Mouse (Mus musculus) heart, adult 2 months (tissue): Measurements from ENCODE around the gene Vrk2. TPM values are rescaled to one million over a fixed set of nuclear protein-coding genes. Genes with fewer than 3 reads are reported as not detected.

Source experiments
- DNase-seq, 2 experiments: peaks; one replicate each; pipeline ENCODE4 v3.0.0; 2021
- H3K27ac ChIP-seq: fragments of 200-600 bp; 2 replicates; pipeline ENCODE4 v1.8.1; 2022
- H3K27me3 ChIP-seq: fragments of 200-500 bp; 2 replicates; pipeline ENCODE4 v1.6.1; 2012; ENCODE audit warnings: mild to moderate bottlenecking, low read length, inconsistent platforms, mixed read lengths; ENCODE audit not compliant: control insufficient read depth, insufficient read depth
- H3K36me3 ChIP-seq: fragments of 200-500 bp; 2 replicates; pipeline ENCODE4 v1.6.1; 2012; ENCODE audit warnings: low read length, inconsistent platforms; ENCODE audit not compliant: control insufficient read depth, insufficient read depth
- H3K4me1 ChIP-seq: fragments of 200-500 bp; 2 replicates; pipeline ENCODE4 v1.6.1; 2011; ENCODE audit warnings: low read length; ENCODE audit not compliant: control insufficient read depth, insufficient read depth
- H3K4me3 ChIP-seq: fragments of 200-600 bp; 2 replicates; pipeline ENCODE4 v1.8.1; 2022
- H3K79me2 ChIP-seq: fragments of 200-500 bp; replicated peaks from 2 replicates; pipeline ENCODE4 v1.6.1; 2012; ENCODE audit warnings: mild to moderate bottlenecking, inconsistent platforms, low read length, moderate library complexity, mixed read lengths; ENCODE audit not compliant: control insufficient read depth, insufficient read depth
- H3K9ac ChIP-seq: fragments of 200-500 bp; 2 replicates; pipeline ENCODE4 v1.6.1; 2012; ENCODE audit warnings: low read depth, mild to moderate bottlenecking, control low read depth, inconsistent platforms, low read length, mixed read lengths
- CTCF ChIP-seq: fragments of 200-600 bp; IDR thresholded peaks from 2 replicates; pipeline ENCODE4 v1.8.1; 2022; ENCODE audit warnings: antibody characterized with exemption, mild to moderate bottlenecking, moderate library complexity
- EP300 ChIP-seq: fragments of 200-500 bp; IDR thresholded peaks from 2 replicates; pipeline ENCODE4 v1.6.1; 2011; ENCODE audit warnings: low read depth, low read length, control low read depth; ENCODE audit not compliant: insufficient read depth
- POLR2A ChIP-seq: fragments of 200-500 bp; IDR thresholded peaks from 2 replicates; pipeline ENCODE4 v1.6.1; 2011; ENCODE audit warnings: mild to moderate bottlenecking, low read depth, low read length, control low read depth; ENCODE audit not compliant: insufficient read depth
- WGBS: fragments of 180-500 bp; shearing (Covaris S2); methylation state at CpG from one replicate; pipeline ENCODE4 v1.1.7; 2018; 5-methylcytosine and 5-hydroxymethylcytosine counted together
- intact Hi-C: fragments of 180-260 bp; cut with DNase I; formaldehyde crosslinking; loops from one replicate; pipeline ENCODE4 v1.15.1; 2025
- polyA plus RNA-seq: library from polyadenylated mRNA; depleted of rRNA; stranded (reverse); fragments of >200 nt; gene quantifications from 2 replicates; pipeline ENCODE4 v1.2.3, GENCODE M21; 2012
- total RNA-seq, 2 experiments: library from RNA; stranded (reverse); gene quantifications; 2 replicates each; pipeline ENCODE4 v1.2.3; 2021

Gene Vrk2
- total and polyA plus RNA-seq, 3 experiments: 1.6 to 6.0 (median 4.5) TPM

GRCm38 (mm10) chr11:26489761-26490466 lies 103.9 kb downstream of the Vrk2 start:
- DNase-seq: peak; percentile 45 to 67
- H3K9ac ChIP-seq: no peak overlapping the region
- no peaks in the 10 kb centered on the region for H3K79me2 ChIP-seq
- H3K4me3 ChIP-seq: no peak overlapping the region
- no peaks in the 10 kb centered on the region; the same call in 1 of the 2 replicates for H3K4me1 ChIP-seq
- TF ChIP-seq EP300 (no peak), POLR2A (no peak), CTCF (peak; percentile 57)
- H3K36me3 ChIP-seq: no peaks in the 10 kb centered on the region
- no peaks in the 10 kb centered on the region for H3K27me3 ChIP-seq
- peak overlapping the region; percentile 3; the same call in 1 of the 2 replicates for H3K27ac ChIP-seq
- intact Hi-C loops: loop anchor here (10.0 kb wide), 1 partner anchor 285 kb away; no protein-coding TSS in a partner anchor
- WGBS: 66% methylated on average over 12 of the region's 12 CpGs

GRCm38 (mm10) chr11:26481691-26482242 lies 112.0 kb downstream of the Vrk2 start:
- WGBS: 93% methylated on average over 3 of the region's 3 CpGs

GRCm38 (mm10) chr11:26477037-26477739 lies 116.6 kb downstream of the Vrk2 start:
- Histone ChIP-seq H3K27me3 (no peaks in the 10 kb centered on the region), H3K4me1 (no peaks in the 10 kb centered on the region)

More at GRCm38 (mm10) chr11:26481691-26482242, 112.0 kb downstream of the Vrk2 start:
- TF ChIP-seq POLR2A (no peak), CTCF (no peak), EP300 (no peak)
- Histone ChIP-seq H3K36me3 (no peaks in the 10 kb centered on the region), H3K27ac (no peak overlapping the region), H3K4me3 (no peak overlapping the region), H3K9ac (no peak overlapping the region), H3K4me1 (no peaks in the 10 kb centered on the region), H3K79me2 (no peaks in the 10 kb centered on the region), H3K27me3 (no peaks in the 10 kb centered on the region)
- DNase-seq: no peak
- intact Hi-C loops: no loop called here

DNA sequence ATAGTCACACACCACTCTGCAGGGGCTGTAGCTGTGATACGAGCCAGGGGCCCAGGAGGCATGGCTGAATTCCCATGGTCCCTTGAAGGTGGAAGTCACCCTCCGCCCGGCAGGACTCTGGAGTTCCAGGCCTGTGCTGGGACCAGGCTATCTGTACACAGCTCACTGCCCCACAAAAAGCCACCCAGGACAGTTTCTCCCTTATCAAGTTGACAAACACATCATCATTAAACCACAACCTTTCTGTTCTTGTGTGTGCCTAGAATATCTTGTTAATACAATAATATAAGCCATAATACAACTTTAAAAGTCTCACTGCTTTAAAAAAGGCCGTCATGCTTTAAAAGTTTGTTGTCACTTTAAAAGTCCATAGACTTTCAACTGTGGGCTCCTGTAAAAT lies 139.7 kb downstream of the Vrk2 start:
- H3K4me1 ChIP-seq: no peaks in the 10 kb centered on the region
- no peak overlapping the region for H3K27ac ChIP-seq
- no peaks in the 10 kb centered on the region for H3K27me3 ChIP-seq
- no peak for DNase-seq
- intact Hi-C loops: no loop called here
- H3K36me3 ChIP-seq: no peaks in the 10 kb centered on the region
- 86% methylated on average over 4 of the region's 4 CpGs for WGBS
- H3K9ac ChIP-seq: no peak overlapping the region
- no peaks in the 10 kb centered on the region for H3K79me2 ChIP-seq
- no peak for TF ChIP-seq CTCF
- TF ChIP-seq POLR2A: no peak
- no peak for TF ChIP-seq EP300
- no peak overlapping the region for H3K4me3 ChIP-seq

More at GRCm38 (mm10) chr11:26477037-26477739, 116.6 kb downstream of the Vrk2 start:
- TF ChIP-seq CTCF (no peak), POLR2A (no peak), EP300 (no peak)
- no peak for DNase-seq
- Histone ChIP-seq H3K36me3 (peaks cover 2% of the 10 kb centered on the region; the same call in 1 of the 2 replicates), H3K4me3 (no peak overlapping the region), H3K9ac (no peak overlapping the region), H3K79me2 (no peaks in the 10 kb centered on the region), H3K27ac (no peak overlapping the region)
- intact Hi-C loops: loop anchor here (10.0 kb wide), 1 partner anchor 1822 kb away; no protein-coding TSS in a partner anchor
- WGBS: 81% methylated on average over 6 of the region's 6 CpGs

DNA sequence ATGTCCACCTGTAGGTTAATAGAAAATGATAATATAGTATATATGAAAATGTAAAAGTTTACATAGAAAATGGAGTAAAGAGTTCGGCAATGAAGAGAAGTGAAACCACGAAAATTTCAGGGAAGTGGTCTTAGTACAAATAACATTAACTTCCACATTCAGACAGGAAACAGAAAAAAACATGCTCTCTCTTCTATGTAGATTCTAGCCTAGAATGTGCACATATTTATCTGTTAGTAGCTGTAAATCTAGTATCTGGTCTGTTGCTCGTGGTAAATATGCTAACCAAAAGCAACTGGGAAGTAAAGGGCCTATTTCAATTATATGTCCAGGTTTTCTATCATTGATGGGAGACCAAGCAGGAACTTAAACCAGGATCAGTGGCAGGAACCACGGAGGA lies 141.1 kb downstream of the Vrk2 start:
- Histone ChIP-seq H3K27me3 (no peaks in the 10 kb centered on the region), H3K4me3 (no peak overlapping the region), H3K4me1 (no peaks in the 10 kb centered on the region), H3K79me2 (no peaks in the 10 kb centered on the region), H3K9ac (no peak overlapping the region), H3K27ac (no peak overlapping the region), H3K36me3 (no peaks in the 10 kb centered on the region)
- TF ChIP-seq POLR2A (no peak), CTCF (no peak), EP300 (no peak)
- DNase-seq: no peak
- intact Hi-C loops: no loop called here
- 82% methylated on average over 4 of the region's 4 CpGs for WGBS
